Mouse (Mus musculus): ENCODE measurements around the gene Ddx58.

The Ddx58 gene

GRCm38 (mm10) chr4:40180046-40180445 lies 59.6 kb downstream of the Ddx58 start:
- no peak for DNase-seq

DNA sequence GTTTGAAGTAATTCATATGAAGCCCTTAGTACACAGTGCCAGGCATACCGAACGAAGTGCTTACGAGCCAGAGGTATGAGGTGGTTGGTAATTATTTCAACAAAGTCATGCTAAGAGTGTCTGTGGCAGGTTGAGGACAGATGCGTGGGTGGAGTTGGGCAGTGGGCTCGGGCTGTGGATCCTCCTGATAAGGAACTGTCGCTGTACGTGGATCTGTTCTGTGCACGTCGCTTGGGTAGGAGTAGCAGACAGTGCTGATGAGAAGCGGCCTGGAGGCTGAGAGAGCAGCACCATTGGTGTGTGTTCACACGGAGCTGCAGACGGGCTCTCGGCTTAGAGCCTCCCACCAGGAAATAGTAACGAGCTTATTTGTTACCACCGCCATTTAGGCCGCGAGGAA lies 61.0 kb downstream of the Ddx58 start:
- DNase-seq, result no peak

DNA sequence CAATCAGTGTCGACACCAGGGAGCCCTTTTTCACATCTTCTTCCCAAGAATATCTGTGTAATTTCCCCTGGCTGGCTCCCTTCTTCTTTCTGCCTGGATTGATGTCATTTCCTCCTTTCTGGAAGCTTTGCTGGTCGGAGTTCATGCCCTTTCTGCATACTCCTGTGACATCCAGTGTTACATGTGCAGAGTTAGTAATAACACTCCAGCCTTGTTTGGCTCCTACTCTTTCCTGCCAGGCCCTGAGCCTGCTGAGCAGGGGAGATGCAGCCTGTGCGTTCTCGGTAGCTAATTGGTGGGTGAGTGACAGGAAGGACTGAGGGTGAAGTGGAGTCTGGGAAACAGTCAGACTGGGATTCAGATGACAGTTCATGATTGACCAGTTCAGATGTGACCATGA lies 65.3 kb downstream of the Ddx58 start:
- DNase-seq, result no peak

GRCm38 (mm10) chr4:40172336-40172735 lies 67.3 kb downstream of the Ddx58 start:
- DNase-seq, result no peak

- no peak for DNase-seq
These were observed 68.2 kb downstream of the Ddx58 start for GRCm38 (mm10) chr4:40171477-40171876.

DNA sequence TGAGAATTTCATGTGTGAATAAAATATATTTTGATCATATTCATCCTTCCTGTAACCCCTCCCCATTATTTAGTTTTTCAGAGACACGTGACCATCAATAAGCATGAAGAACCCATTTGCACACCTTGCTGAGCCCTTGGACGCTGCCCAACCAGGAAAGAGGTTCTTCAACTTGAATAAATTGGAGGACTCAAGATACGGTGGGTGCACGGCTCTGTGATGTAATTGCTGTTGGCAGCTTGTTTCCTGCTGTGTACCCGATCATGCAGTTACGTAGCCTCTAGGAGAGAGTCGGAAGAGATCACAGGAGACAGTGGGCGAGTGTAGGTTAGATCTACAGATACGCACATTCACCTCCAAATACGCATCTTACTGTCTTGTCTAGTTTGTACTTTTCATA lies 76.0 kb downstream of the Ddx58 start:
- no peak for DNase-seq

DNA sequence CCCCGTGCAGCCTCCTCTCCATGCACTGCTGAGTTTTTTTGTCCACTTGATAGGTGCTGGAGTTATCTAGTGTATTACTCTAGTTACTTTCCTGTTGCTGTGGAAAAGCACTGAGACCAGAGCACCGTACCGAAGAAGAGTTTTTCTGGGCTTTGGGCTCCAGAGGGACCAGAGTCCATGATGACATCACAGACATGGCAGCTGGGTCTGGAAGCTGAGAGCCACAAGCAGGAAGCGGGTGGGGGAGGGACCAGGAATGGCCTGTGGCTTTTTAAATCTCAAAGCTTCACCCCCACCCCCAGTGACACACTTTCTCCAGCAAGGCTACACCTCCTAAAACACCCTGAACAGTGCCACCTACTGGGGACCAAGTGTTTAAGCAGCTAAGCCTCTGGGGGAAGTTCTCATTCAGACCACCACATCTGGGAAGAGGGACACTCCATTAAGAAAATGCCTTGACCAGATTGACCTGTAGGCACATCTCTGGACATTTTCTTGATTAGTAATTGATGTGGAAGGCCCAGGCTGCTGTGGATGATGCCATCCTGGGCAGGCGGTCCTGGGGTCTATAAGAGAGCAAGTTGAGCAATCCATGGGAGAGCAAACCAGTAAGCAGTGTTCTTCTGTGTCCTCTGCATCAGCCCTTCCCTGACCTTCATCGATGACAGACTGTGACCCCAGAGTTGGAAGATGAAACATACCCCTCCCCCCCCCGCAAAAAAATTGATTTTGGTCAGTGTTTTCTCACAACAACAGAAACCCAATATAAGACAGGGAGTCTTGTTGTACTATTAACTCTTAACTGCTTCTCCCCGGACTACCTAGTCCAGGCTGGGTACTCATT lies 78.8 kb downstream of the Ddx58 start:
- DNase-seq, result no peak

- DNase-seq, result no peak
These were observed 81.4 kb downstream of the Ddx58 start for GRCm38 (mm10) chr4:40158224-40158540.

DNA sequence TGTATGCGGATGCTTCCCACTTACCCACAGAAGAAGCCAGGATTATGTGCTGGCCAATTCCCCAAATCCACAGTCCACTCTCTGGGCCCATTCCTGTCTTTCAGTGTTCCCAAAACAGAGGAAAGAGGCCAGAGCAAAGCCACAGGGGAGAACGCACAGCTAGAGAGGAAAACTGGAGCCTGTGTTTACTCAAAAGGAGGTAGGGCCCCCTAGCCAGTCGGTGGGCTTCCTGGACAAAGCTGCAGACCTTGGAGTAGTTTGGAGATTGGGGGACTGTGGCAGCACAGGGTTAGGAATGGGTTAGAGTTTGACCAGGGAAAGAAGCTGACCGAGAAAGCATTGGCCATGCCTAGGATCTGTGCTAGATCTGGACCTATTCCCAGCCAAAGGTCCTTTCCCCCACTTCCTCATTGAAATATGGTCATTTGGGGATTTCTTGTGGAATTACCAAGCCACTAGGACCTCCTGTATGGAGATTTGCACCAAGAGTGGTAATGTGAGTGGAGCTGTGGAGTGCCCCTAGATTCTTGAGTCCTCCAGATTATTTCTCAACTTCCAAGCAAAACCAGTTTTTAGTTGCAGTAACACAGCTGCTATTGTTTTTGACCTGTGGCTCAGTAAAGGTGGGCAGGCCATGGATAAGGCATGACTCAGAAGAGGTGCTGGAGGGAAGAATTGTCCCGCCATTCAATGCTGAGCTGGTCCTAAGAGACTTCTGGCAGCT lies 82.0 kb downstream of the Ddx58 start:
- no peak for DNase-seq

DNA sequence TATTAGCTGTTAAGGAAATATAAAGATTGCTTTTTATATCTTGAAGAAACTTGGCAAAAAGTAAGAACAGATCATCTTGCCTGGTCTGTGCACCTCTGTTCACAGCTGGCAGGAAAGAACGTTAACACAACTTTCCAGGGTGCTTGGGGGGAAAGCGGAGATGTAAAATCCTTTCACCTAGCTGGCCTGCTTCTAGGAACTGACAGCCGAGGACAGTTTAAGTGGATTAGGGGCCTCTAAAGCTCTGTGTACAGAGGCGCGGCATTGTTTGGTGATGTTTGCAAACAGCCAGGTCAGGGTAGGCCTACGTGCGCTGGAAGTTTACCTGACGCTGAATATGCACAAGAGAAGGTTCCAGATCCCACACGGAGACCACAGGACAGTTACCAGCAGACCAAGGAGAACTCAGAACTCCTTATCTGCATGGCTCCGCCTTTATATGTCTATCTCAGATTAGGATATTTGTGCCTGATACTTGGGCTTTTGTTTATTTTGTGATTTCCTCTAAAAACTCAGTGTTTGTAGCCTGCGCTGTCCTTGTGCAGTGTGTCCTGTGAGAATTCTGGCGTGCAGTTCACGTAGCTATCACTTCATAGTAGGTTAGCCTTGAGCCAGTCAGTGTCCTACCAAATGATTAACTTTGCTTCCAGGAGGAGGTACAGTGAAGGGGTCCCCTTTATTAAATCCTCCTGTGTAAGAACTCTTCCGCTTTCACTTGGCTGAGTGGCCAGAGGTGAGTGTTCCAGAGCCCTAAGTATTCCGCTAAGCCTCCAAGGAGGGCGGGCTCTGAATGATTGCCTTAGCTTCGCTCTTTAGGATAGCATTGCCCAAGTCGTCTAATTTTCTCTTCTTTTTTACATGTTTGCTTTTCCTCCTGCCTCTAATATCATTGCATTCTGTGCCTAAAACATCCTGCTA lies 82.8 kb downstream of the Ddx58 start:
- DNase-seq, result no peak

- DNase-seq, result no peak
These were observed 83.5 kb downstream of the Ddx58 start for GRCm38 (mm10) chr4:40156153-40156552.

- no peak for DNase-seq
These were observed 84.1 kb downstream of the Ddx58 start for GRCm38 (mm10) chr4:40155467-40155999.

DNA sequence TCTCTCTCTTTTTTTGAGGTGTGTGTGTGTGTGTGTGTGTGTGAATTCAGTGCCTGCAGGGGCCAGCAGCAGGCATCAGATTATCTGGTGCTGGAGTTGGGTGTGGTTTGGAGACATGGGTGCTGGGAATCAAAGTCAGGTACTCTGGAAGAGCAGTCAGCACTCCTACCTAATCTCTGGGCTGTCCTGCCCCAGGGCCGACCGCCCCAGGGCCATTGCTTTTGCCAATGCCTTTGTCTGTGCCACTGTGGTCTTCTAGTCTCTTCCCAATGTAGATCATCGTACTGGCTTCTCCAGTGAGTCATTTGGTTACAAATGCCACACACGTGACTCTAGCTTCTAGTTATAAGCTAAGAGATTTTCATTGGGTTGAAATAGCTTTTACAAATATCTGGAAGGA lies 84.9 kb downstream of the Ddx58 start:
- no peak for DNase-seq

Data from cerebellum, adult 11-12 months (tissue).